Mouse (Mus musculus): ENCODE measurements around the gene Gm17606.

Gene Gm17606

GRCm38 (mm10) chr14:54624976-54625375, 15.8 kb upstream of the Gm17606 start:
- DNase-seq (ENCODE audit: low read depth, low spot score) = no peak

- DNase-seq (ENCODE audit: low read depth, low spot score) = no peak
These were observed 12.6 kb upstream of the Gm17606 start for GRCm38 (mm10) chr14:54628103-54628502.

GRCm38 (mm10) chr14:54629797-54630196, 11.0 kb upstream of the Gm17606 start:
- DNase-seq (ENCODE audit: low read depth, low spot score) = no peak

GRCm38 (mm10) chr14:54630583-54631239, 10.0 kb upstream of the Gm17606 start:
- DNase-seq (ENCODE audit: low read depth, low spot score) = no peak

GRCm38 (mm10) chr14:54631240-54631599, 9.5 kb upstream of the Gm17606 start:
- no peak for DNase-seq (ENCODE audit: low read depth, low spot score)

GRCm38 (mm10) chr14:54632252-54632651, 8.5 kb upstream of the Gm17606 start:
- DNase-seq (ENCODE audit: low read depth, low spot score) = peak; percentile 61

- no peak for DNase-seq (ENCODE audit: low read depth, low spot score)
These were observed 6.6 kb upstream of the Gm17606 start for GRCm38 (mm10) chr14:54634182-54634581.

- peak; percentile 75 for DNase-seq (ENCODE audit: low read depth, low spot score)
These were observed 3.8 kb upstream of the Gm17606 start for GRCm38 (mm10) chr14:54636954-54637353.

GRCm38 (mm10) chr14:54638210-54638609, 2.5 kb upstream of the Gm17606 start:
- no peak for DNase-seq (ENCODE audit: low read depth, low spot score)

GRCm38 (mm10) chr14:54640121-54640520, 631 bp upstream of the Gm17606 start:
- no peak for DNase-seq (ENCODE audit: low read depth, low spot score)

- DNase-seq (ENCODE audit: low read depth, low spot score) = peak; percentile 89
These were observed 685 bp downstream of the Gm17606 start, which contains the start of gene Cdh24 for GRCm38 (mm10) chr14:54641305-54641969. Cdh24 (minus strand) TSS chr14:54641364.

- DNase-seq (ENCODE audit: low read depth, low spot score) = no peak
These were observed 1.6 kb downstream of the Gm17606 start for GRCm38 (mm10) chr14:54642224-54642944.

GRCm38 (mm10) chr14:54643011-54643410, 2.3 kb downstream of the Gm17606 start:
- no peak for DNase-seq (ENCODE audit: low read depth, low spot score)

- peak; percentile 39 for DNase-seq (ENCODE audit: low read depth, low spot score)
These were observed 3.5 kb downstream of the Gm17606 start for GRCm38 (mm10) chr14:54644294-54644693.

- DNase-seq (ENCODE audit: low read depth, low spot score) = no peak
These were observed 5.7 kb downstream of the Gm17606 start for GRCm38 (mm10) chr14:54646455-54646854.

GRCm38 (mm10) chr14:54646898-54647636, 6.3 kb downstream of the Gm17606 start:
- no peak for DNase-seq (ENCODE audit: low read depth, low spot score)

- no peak for DNase-seq (ENCODE audit: low read depth, low spot score)
These were observed 7.1 kb downstream of the Gm17606 start for GRCm38 (mm10) chr14:54647900-54648299.

- DNase-seq (ENCODE audit: low read depth, low spot score) = peak; percentile 96
These were observed 10.1 kb downstream of the Gm17606 start for GRCm38 (mm10) chr14:54650621-54651454.

GRCm38 (mm10) chr14:54651556-54651955, 10.8 kb downstream of the Gm17606 start:
- peak; percentile 18 for DNase-seq (ENCODE audit: low read depth, low spot score)

- peak; percentile 33 for DNase-seq (ENCODE audit: low read depth, low spot score)
These were observed 12.0 kb downstream of the Gm17606 start for GRCm38 (mm10) chr14:54652787-54653186.

GRCm38 (mm10) chr14:54653496-54653895, 12.7 kb downstream of the Gm17606 start:
- DNase-seq (ENCODE audit: low read depth, low spot score) = peak; percentile 93
